Mouse (Mus musculus) bone marrow macrophage, adult 2 months (primary cell): ENCODE measurements around the gene Baiap2.

ENCODE experiments used
- CTCF ChIP-seq: IDR thresholded peaks from 2 replicates; pipeline ENCODE4 v1.5.1; 2012; ENCODE audit warnings: low read depth, mild to moderate bottlenecking, low read length, moderate library complexity
- POLR2A ChIP-seq: IDR thresholded peaks from 2 replicates; pipeline ENCODE4 v1.6.1; 2012; ENCODE audit warnings: mild to moderate bottlenecking, low read depth, low read length, borderline replicate concordance

- no peak for TF ChIP-seq CTCF
- no peak for TF ChIP-seq POLR2A
These were observed 113.6 kb downstream of the Baiap2 start for GRCm38 (mm10) chr11:120055953-120056732.
